Mouse (Mus musculus) B cell, adult 62 days (primary cell): ENCODE measurements around the gene Oprm1. TPM values are rescaled to one million over a fixed set of nuclear protein-coding genes. Genes with fewer than 3 reads are reported as not detected.

Experiments
- total RNA-seq: library from RNA; stranded (reverse); gene quantifications from 4 replicates; pipeline ENCODE4 v1.2.4, GENCODE M21; 2023

Gene Oprm1
- not detected in 4 replicates for total RNA-seq

DNA sequence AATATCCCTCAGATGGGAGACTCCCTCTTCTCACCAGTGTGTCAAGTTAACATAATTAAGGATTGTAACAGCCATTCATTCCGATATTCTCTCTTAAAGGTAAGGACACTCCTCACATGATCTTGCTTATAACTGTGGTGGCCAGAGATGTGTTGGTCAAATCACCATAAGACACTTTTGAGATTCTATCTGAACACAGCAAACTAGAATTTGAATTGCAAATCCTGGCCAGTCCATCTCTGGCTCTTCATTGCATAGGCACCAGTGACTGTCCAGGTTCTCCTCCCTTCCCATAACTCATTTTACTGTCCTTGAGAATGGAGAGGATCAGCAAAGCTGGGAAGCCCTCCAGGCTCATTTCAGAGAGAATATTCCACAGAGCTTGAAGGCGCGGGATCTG lies at the start of gene Oprm1:
TSS of gene Oprm1 (plus strand) at position 301 of the 400 bp plus-strand sequence.

DNA sequence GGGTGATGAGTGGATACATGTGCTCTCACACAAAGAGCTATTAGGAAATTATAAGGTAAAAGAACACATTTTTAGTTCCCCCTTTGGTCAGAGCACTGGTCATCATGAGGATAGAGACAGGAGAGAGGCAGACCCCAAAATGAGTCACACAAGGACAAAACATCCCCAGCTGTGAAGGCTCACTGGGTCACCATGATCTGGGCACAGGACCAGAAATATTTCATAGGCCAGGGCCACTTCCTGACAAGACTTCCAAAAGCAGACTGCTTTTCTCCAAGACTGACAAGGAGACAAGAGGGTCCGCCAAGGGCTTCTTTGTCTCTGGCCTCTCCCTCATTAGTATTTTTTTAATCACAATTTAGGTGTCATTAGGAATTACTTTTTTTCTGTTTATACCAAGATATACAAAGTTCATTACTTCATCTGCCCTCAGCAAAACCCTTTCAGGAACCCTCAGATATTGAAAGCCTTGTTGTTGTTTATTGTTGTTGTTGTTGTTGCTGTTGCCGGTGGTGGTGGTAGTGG lies 3.0 kb downstream of the Oprm1 start, which contains the start of gene Gm10945:
TSS of gene Gm10945 (minus strand) at position 475 of the 525 bp plus-strand sequence.

DNA sequence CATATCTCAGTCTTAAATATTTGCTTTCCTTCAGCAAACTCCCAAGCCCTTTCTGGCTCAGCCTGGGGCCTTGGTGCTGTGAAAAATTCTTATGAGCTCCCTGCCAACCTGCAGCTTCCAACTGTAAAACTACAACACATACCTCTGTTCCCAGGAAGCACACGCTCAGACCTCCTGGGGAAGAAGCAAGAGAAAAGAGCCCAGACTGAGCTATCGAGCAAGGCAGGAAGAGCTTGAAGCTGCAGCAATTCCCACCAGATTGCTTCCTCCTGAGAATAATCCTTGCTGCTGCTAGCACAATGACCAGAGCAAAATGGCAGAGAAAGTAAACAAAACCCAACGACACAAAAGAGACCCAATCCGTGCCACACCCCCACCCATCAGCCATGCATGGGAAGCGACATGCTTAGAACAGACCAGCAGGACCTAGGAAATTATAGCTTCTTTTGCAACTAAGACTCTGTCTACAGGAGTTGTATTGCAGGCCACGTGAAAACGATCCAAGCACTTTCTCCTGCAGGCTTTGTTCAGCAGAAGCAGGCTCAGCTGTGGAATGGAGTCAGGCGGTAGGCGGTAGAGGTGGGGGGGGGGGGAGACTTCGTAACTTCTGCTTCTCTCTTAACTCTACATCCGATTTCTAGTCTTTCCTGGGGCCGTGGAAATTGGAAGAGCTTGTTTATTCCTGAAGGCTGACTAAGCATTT lies 294.2 kb downstream of the Oprm1 start, which contains the start of gene Ipcef1:
TSS of gene Ipcef1 (minus strand) at position 164 of the 703 bp plus-strand sequence.

Other genes starting within 250 kb of the Oprm1 start
- gene Gm10945, start 3.3 kb downstream of the Oprm1 start, total RNA-seq, result not detected in 4 replicates